Comparison of ENCODE assay signal across 15 mouse cellular contexts in the genomic region with DNA sequence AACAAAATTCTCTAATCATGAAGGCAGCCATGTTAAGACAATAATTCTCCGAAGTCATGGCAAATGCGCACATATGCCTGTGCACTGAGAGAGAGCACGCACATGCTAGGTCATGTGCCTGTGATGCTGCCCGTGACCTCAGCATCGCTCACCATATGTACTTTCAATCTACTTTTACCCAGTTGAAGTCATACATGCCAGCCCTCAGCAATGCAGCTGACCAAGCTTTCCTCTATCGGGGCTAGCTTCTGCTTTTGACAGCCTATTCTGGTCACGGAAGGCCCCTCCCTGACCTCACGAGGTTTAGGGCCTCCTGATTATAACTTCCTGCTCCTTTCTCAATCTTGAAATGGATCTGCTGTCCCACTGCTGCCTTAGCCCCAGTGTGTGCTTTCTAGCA. TPM values are rescaled to one million over a fixed set of nuclear protein-coding genes. Genes with fewer than 3 reads are reported as not detected.
A peak's percentile ranks its signal among the peaks of the same experiment; 100 is the strongest.
DNase-seq lines count a peak whose midpoint lies in the region; ATAC-seq lines count a peak whose summit lies in the region.
"Had no signal": no experiment of that assay in that cellular context is flagged by ENCODE, and none has a peak within 500 bp of the region (broad histone marks: within the 10 kb centered on the region; RNA-seq: fewer than 3 reads in every experiment).

No protein-coding gene starts in this region.

- no peaks in the 10 kb centered on the region for H3K9me3 ChIP-seq in heart, embryonic 10.5 days
- H3K9me3 ChIP-seq in stomach, embryonic 14.5 days (ENCODE audit: control insufficient read depth, low read depth, low read length) = no peaks in the 10 kb centered on the region
- H3K9me3 ChIP-seq: midbrain, embryonic 13.5 days had no signal

- WGBS in heart, embryonic 10.5 days = 81% methylated on average over 8 of the region's 8 CpGs
- WGBS in stomach, embryonic 14.5 days = 82% methylated on average over 8 of the region's 8 CpGs

- no peak overlapping the region for H3K4me3 ChIP-seq in heart, embryonic 10.5 days
- H3K4me3 ChIP-seq in stomach, embryonic 14.5 days (ENCODE audit: low read depth, low read length) = no peak overlapping the region
- H3K4me3 ChIP-seq: midbrain, embryonic 13.5 days had no signal

- H3K9ac ChIP-seq in stomach, embryonic 14.5 days (replicated peaks; ENCODE audit: low read depth, low read length) = no peak overlapping the region
- H3K9ac ChIP-seq: forebrain, postnatal 0 days; midbrain, embryonic 13.5 days had no signal

- no peaks in the 10 kb centered on the region for H3K36me3 ChIP-seq in heart, embryonic 10.5 days
- no peaks in the 10 kb centered on the region for H3K36me3 ChIP-seq in stomach, embryonic 14.5 days (ENCODE audit: control insufficient read depth, insufficient read depth, low read length)
- H3K36me3 ChIP-seq: midbrain, embryonic 13.5 days had no signal

- peaks cover 8% of the 10 kb centered on the region; the same call in 1 of the 2 replicates for H3K4me1 ChIP-seq in heart, embryonic 10.5 days
- H3K4me1 ChIP-seq in stomach, embryonic 14.5 days (ENCODE audit: control insufficient read depth, insufficient read depth, low read length) = 0 out of 2 replicates have a peak, but pooled peaks cover 7% of the 10 kb centered on the region
- H3K4me1 ChIP-seq: midbrain, embryonic 13.5 days had no signal

- H3K27ac ChIP-seq in heart, embryonic 10.5 days = no peak overlapping the region
- H3K27ac ChIP-seq in stomach, embryonic 14.5 days (ENCODE audit: low read length) = peak overlapping the region; percentile 12; the same call in 1 of the 2 replicates
- H3K27ac ChIP-seq: midbrain, embryonic 13.5 days had no signal

- H3K4me2 ChIP-seq in stomach, embryonic 14.5 days (replicated peaks; ENCODE audit: low read depth, low read length) = no peak overlapping the region
- H3K4me2 ChIP-seq: midbrain, embryonic 13.5 days had no signal

- no peak for ATAC-seq in stomach, embryonic 14.5 days (ENCODE audit: insufficient number of reproducible peaks, insufficient read depth, low FRiP score, low read depth)
- ATAC-seq in megakaryocyte-erythroid progenitor cell, adult 5-6 weeks (replicated peaks; ENCODE audit: low FRiP score, low TSS enrichment, poor library complexity, severe bottlenecking) = no peak
- ATAC-seq: forebrain, postnatal 0 days; inflammation-experienced regulatory T-cells, adult 6 months; midbrain, embryonic 13.5 days had no signal

- H3K27me3 ChIP-seq in heart, embryonic 10.5 days (ENCODE audit: insufficient read depth, poor library complexity, severe bottlenecking) = no peaks in the 10 kb centered on the region
- H3K27me3 ChIP-seq in stomach, embryonic 14.5 days (ENCODE audit: control insufficient read depth, insufficient read depth, low read length) = no peaks in the 10 kb centered on the region
- H3K27me3 ChIP-seq: midbrain, embryonic 13.5 days had no signal

- peak; percentile 34 to 75 for DNase-seq in heart, adult 18-20 months
- DNase-seq in heart, embryonic 10.5 days (ENCODE audit: low spot score) = no peak
- DNase-seq in lung, adult 18-20 months = peak; percentile 39 to 53
- DNase-seq in lung, postnatal 14 days = no peak
- peak; percentile 61 for DNase-seq in lung, postnatal 25 days (ENCODE audit: low spot score)
- no peak for DNase-seq in right cerebral cortex, postnatal 36 days (ENCODE audit: low spot score in 2 of 2)
- DNase-seq: forebrain, postnatal 0 days had no signal

RNA-seq across cellular contexts. Expression of a gene that starts 15.1 kb away (rescaled TPM):
- not detected for total RNA-seq in heart, adult 18-20 months (2021)
- not detected in 2 replicates for polyA plus RNA-seq in heart, embryonic 10.5 days (2016; fragmentation: Nextera tagmentation; extraction: Ambion mirVana)
- polyA plus RNA-seq in stomach, embryonic 14.5 days (2014; fragmentation: Nextera tagmentation; extraction: Ambion mirVana) = not detected in 2 replicates
- total RNA-seq in megakaryocyte-erythroid progenitor cell, adult 5-6 weeks (2014; fragmentation: Nextera tagmentation) = not detected in 2 replicates
- total RNA-seq in megakaryocyte-erythroid progenitor cell, adult 5-6 weeks (2017) = not detected in 2 replicates
- total RNA-seq: left cerebral cortex, postnatal 10 days had no signal
- polyA plus RNA-seq: brain, embryonic 14.5 days; embryonic facial prominence, embryonic 11.5 days; heart, embryonic 14.5 days; inflammation-experienced regulatory T-cells, adult 6 months; midbrain, embryonic 13.5 days had no signal

Comparison
In these comparisons a context has a peak if more than half of its experiments do, and no peak if none do; other contexts are left out.
1. DNase-seq: peak in heart, adult 18-20 months (2 of 2), lung, adult 18-20 months (2 of 2) and lung, postnatal 25 days (single experiment); none in heart, embryonic 10.5 days (single experiment), lung, postnatal 14 days (single experiment) and right cerebral cortex, postnatal 36 days (0 of 2).